Mouse (Mus musculus) G1E (cell line): ENCODE data around the gene Adrm1. TPM values are rescaled to one million over a fixed set of nuclear protein-coding genes. Genes with fewer than 3 reads are reported as not detected.

Experiments
- ATAC-seq: 2 replicates; pipeline ENCODE4 v1.8.0; 2016; ENCODE audit warnings: mild to moderate bottlenecking; ENCODE audit not compliant: insufficient number of reproducible peaks, poor library complexity, low FRiP score, severe bottlenecking; ENCODE audit errors: extremely low read depth
- DNase-seq: peaks from one replicate; pipeline ENCODE4 v3.0.0; 2012; ENCODE audit warnings: low spot score
- H3K27me3 ChIP-seq: 2 replicates; pipeline ENCODE4 v1.6.1; 2012; ENCODE audit warnings: mild to moderate bottlenecking, low read length, inconsistent platforms; ENCODE audit not compliant: insufficient read depth
- H3K36me3 ChIP-seq: replicated peaks from 2 replicates; pipeline ENCODE3; 2012; ENCODE audit warnings: mild to moderate bottlenecking, inconsistent platforms
- H3K4me1 ChIP-seq: 2 replicates; pipeline ENCODE4 v1.6.1; 2012; ENCODE audit warnings: low read depth, low read length, inconsistent platforms, mixed read lengths; ENCODE audit not compliant: insufficient read depth
- H3K4me3 ChIP-seq: 2 replicates; pipeline ENCODE4 v1.5.1; 2012; ENCODE audit warnings: low read depth, mild to moderate bottlenecking, inconsistent platforms, low read length, moderate library complexity, mixed read lengths
- H3K9me3 ChIP-seq: replicated peaks from 2 replicates; pipeline ENCODE4 v1.6.1; 2012; ENCODE audit warnings: inconsistent platforms
- CTCF ChIP-seq: IDR thresholded peaks from 2 replicates; pipeline ENCODE4 v1.5.1; 2012; ENCODE audit warnings: low read depth, low read length, inconsistent platforms, mixed read lengths
- GATA1 ChIP-seq: IDR thresholded peaks from 2 replicates; pipeline ENCODE4 v1.6.1; 2012; ENCODE audit warnings: borderline replicate concordance, low read length, inconsistent platforms, mixed read lengths
- GATA2 ChIP-seq: IDR thresholded peaks from 2 replicates; pipeline ENCODE4 v1.6.1; 2012; ENCODE audit warnings: low read depth, low read length, inconsistent platforms, borderline replicate concordance
- POLR2AphosphoS5 ChIP-seq: IDR thresholded peaks from 2 replicates; pipeline ENCODE4 v1.6.1; 2012; ENCODE audit warnings: low read depth, low read length, inconsistent platforms; ENCODE audit not compliant: insufficient replicate concordance
- TAL1 ChIP-seq: conservative IDR thresholded peaks from 2 replicates; pipeline ENCODE4 v1.6.1; 2012; ENCODE audit warnings: low read depth, low read length, inconsistent platforms, mixed read lengths
- polyA plus RNA-seq: library from polyadenylated mRNA; stranded (reverse); fragments of >175 nt; gene quantifications from 2 replicates; pipeline ENCODE4 v1.2.3, GENCODE M21; 2012
- total RNA-seq, 2 experiments: library from RNA; stranded (forward) in 1 of 2; stranded (reverse) in 1 of 2; fragments of 200-1000 nt in 1 of 2; fragments of >200 nt in 1 of 2; fragmentation: Nextera tagmentation in 1 of 2; gene quantifications; 2 replicates each; pipeline ENCODE4 v1.2.3; 2014 to 2017

Gene Adrm1
- total and polyA plus RNA-seq, 3 experiments: 66.4 to 554 (median 140) TPM

DNA sequence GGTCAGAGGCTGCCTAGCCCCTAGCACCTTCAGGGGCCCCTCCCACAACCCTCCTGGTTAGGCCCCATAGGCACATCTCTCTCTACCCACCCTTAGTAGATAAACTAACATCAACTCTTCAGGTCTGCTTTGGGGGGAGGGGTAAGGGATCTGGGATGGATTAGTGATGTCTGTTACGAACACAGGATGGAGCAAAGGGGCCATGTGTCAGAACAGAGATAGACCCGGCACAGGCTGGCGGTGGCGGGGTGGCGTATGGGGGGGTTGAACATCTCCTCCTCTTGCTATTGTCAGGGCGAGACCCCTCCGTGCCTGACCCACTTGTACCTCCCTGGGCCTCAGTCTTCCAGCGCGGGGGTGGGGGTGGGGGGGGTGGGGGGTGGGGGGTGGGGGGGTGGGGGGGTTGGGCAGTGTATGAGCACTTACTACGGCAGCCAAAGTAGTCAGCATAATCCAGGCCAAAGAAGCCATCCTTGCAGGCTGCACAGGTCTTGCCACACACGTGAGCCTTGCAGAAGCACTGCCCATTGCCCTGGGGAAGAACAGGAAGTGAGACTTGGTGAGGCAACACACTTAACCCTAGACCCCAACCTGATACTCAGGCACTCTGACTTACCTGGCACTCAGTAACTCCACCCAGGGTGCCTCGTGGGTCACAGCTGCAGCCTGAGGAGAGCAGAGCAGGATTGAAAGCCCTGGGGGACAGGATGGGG is 25.5 kb downstream of the Adrm1 start:
- Histone ChIP-seq H3K9me3 (no peaks in the 10 kb centered on the region), H3K36me3 (peaks cover 93% of the 10 kb centered on the region), H3K27me3 (no peaks in the 10 kb centered on the region), H3K4me3 (no peak overlapping the region), H3K4me1 (peaks cover 8% of the 10 kb centered on the region)
- no peak for TF ChIP-seq TAL1
- TF ChIP-seq GATA1: no peak
- TF ChIP-seq CTCF: no peak
- no peak for TF ChIP-seq POLR2AphosphoS5
- TF ChIP-seq GATA2: no peak
- ATAC-seq: no peak
- no peak for DNase-seq

DNA sequence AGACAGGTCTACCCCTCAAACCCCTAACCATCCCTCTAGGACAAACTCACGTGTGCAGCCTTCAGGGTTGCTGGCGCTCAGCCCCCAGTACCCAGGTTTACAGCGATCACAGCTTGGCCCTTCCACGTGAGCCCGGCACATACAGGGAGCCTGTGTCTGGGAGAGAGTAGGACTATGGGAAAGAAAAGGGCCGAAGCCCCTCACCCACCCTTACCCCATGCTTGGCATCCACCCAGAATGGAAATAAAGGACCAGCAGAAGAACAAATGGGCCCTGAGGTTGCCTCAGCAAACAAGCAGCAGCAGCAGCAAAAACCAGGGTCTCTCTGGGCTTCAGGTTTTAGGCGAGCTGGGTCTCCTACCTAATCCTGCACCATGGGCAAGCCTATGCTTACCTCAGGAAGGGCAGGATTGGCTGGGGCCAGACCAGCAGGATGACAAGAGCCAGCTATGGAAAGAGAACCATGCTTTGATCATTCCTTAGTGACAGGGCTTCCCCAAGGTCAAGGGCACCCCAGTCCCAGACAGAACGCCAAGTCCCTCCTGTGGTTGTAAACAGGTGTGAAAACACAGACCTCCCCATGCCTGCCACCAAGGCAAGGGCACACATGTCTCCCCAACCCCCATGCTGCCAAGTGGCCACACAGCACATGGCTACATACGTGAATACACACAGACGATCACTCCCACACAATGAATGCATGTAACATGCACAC is 26.2 kb downstream of the Adrm1 start:
- H3K4me3 ChIP-seq: no peak overlapping the region; the same call in 1 of the 2 replicates
- TF ChIP-seq POLR2AphosphoS5 (no peak), CTCF (no peak), GATA2 (no peak), GATA1 (no peak), TAL1 (no peak)
- H3K27me3 ChIP-seq: no peaks in the 10 kb centered on the region
- ATAC-seq: no peak
- H3K4me1 ChIP-seq: peaks cover 8% of the 10 kb centered on the region
- H3K9me3 ChIP-seq: no peaks in the 10 kb centered on the region
- H3K36me3 ChIP-seq: peaks cover 93% of the 10 kb centered on the region
- no peak for DNase-seq

DNA sequence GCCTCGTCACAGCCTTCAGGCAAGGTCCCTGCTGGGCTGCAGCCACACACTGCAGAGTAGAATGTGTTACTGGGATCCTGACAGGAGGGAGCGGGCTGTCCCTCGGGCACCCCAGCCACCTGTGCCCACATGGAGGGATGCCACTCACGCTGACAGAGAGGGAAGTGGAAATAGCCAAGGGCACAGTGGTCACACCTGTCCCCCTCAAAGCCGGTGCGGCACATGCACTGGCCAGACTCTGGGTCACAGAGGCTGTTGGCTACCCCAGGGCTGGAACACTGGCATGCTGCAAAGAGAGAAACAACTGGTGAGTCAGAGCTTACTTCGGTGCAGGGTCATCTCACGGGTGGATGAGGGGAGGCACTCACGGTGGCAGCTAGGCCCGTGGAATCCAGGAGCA is 27.5 kb downstream of the Adrm1 start:
- Histone ChIP-seq H3K36me3 (peaks cover 93% of the 10 kb centered on the region), H3K27me3 (no peaks in the 10 kb centered on the region), H3K4me3 (peak overlapping the region; percentile 7; the same call in 1 of the 2 replicates), H3K4me1 (peaks cover 8% of the 10 kb centered on the region), H3K9me3 (no peaks in the 10 kb centered on the region)
- DNase-seq: no peak
- TF ChIP-seq POLR2AphosphoS5: no peak
- no peak for TF ChIP-seq CTCF
- no peak for ATAC-seq

DNA sequence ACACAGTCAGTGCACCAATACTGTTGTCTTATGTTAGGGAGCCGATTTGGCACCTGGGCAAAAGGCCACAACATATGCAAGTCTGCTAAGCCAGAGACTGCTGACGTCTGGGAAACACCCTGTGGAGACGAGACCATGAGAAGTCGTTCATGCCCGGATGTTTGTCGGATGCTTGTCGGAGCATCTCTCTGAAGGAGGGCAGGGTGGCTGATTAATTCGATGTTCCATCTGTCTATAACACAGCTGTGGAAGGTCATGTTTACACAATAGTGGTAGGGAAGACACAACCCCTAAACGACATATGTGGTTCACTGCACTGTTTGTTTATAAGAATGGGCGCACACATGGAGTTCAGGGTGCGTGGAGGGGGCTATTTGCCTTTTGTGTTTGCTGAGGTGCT is 29.4 kb downstream of the Adrm1 start:
- no peak overlapping the region for H3K4me3 ChIP-seq
- H3K36me3 ChIP-seq: peaks cover 93% of the 10 kb centered on the region
- DNase-seq: no peak
- ATAC-seq: no peak
- TF ChIP-seq TAL1 (no peak), CTCF (no peak), GATA1 (no peak), POLR2AphosphoS5 (no peak), GATA2 (no peak)
- peaks cover 8% of the 10 kb centered on the region for H3K4me1 ChIP-seq
- no peaks in the 10 kb centered on the region for H3K27me3 ChIP-seq
- H3K9me3 ChIP-seq: no peaks in the 10 kb centered on the region

- TF ChIP-seq TAL1: no peak
- no peak for TF ChIP-seq GATA2
- TF ChIP-seq CTCF: no peak
- no peak for TF ChIP-seq POLR2AphosphoS5
- H3K4me1 ChIP-seq: peaks cover 8% of the 10 kb centered on the region
- no peak overlapping the region for H3K4me3 ChIP-seq
- peaks cover 93% of the 10 kb centered on the region for H3K36me3 ChIP-seq
- DNase-seq: no peak
- no peaks in the 10 kb centered on the region for H3K27me3 ChIP-seq
- no peak for ATAC-seq
- no peaks in the 10 kb centered on the region for H3K9me3 ChIP-seq
Observed at GRCm38 (mm10) chr2:180201303-180201702, 30.0 kb downstream of the Adrm1 start.

- peaks cover 3% of the 10 kb centered on the region for H3K4me1 ChIP-seq
- ATAC-seq (no peak), DNase-seq (no peak)
- H3K36me3 ChIP-seq: peaks cover 93% of the 10 kb centered on the region
- H3K4me3 ChIP-seq: no peak overlapping the region
- H3K9me3 ChIP-seq: no peaks in the 10 kb centered on the region
- TF ChIP-seq GATA1 (no peak), POLR2AphosphoS5 (no peak), CTCF (no peak), TAL1 (no peak), GATA2 (no peak)
- H3K27me3 ChIP-seq: no peaks in the 10 kb centered on the region
Observed at GRCm38 (mm10) chr2:180202263-180202662, 31.0 kb downstream of the Adrm1 start.

- TF ChIP-seq GATA2 (no peak), GATA1 (no peak), CTCF (no peak), TAL1 (no peak), POLR2AphosphoS5 (no peak)
- Histone ChIP-seq H3K27me3 (no peaks in the 10 kb centered on the region), H3K9me3 (no peaks in the 10 kb centered on the region), H3K4me1 (peaks cover 4% of the 10 kb centered on the region; the same call in 1 of the 2 replicates), H3K36me3 (peaks cover 93% of the 10 kb centered on the region), H3K4me3 (no peak overlapping the region)
- DNase-seq (no peak), ATAC-seq (no peak)
Observed at GRCm38 (mm10) chr2:180202805-180203204, 31.5 kb downstream of the Adrm1 start.
